Comparison of ENCODE assay signal across 11 mouse cellular contexts in genomic region chr5:31563905-31564304, GRCm38 (mm10). TPM values are rescaled to one million over a fixed set of nuclear protein-coding genes. Genes with fewer than 3 reads are reported as not detected.
DNase-seq lines count a peak whose midpoint lies in the region; ATAC-seq and TF ChIP-seq lines count a peak whose summit lies in the region.
"Had no signal": no experiment of that assay in that cellular context is flagged by ENCODE, and none has a peak within 500 bp of the region (broad histone marks: within the 10 kb centered on the region; RNA-seq: fewer than 3 reads in every experiment).

No protein-coding gene starts in this region.

- peak overlapping the region; percentile 21; the same call in 1 of the 2 replicates for H3K4me2 ChIP-seq in heart, embryonic 15.5 days
- H3K4me2 ChIP-seq in limb, embryonic 15.5 days = 0 out of 2 replicates have a peak overlapping the region, but pooled peaks have one; percentile 25
- H3K4me2 ChIP-seq: liver, embryonic 15.5 days; midbrain, embryonic 12.5 days had no signal

- H3K9ac ChIP-seq in heart, embryonic 15.5 days = no peak overlapping the region
- no peak overlapping the region for H3K9ac ChIP-seq in limb, embryonic 15.5 days
- H3K9ac ChIP-seq: forebrain, postnatal 0 days; liver, embryonic 15.5 days; midbrain, embryonic 12.5 days had no signal

- H3K27me3 ChIP-seq in heart, embryonic 15.5 days = no peaks in the 10 kb centered on the region
- H3K27me3 ChIP-seq in limb, embryonic 15.5 days = no peaks in the 10 kb centered on the region
- H3K27me3 ChIP-seq: liver, embryonic 15.5 days; midbrain, embryonic 12.5 days had no signal

- TF ChIP-seq CTCF in bone marrow macrophage, adult 2 months (IDR thresholded peaks at IDR 0.05; ENCODE audit: low read depth, low read length) = 0 out of 2 replicates have a peak, but pooled peaks have one; percentile 4

- H3K27ac ChIP-seq in heart, embryonic 15.5 days = peak overlapping the region; percentile 74; the same call in 1 of the 2 replicates
- H3K27ac ChIP-seq in bone marrow macrophage, adult 2 months (ENCODE audit: insufficient read depth, low read depth, low read length) = no peak overlapping the region
- peak overlapping the region; percentile 27; the same call in 1 of the 2 replicates for H3K27ac ChIP-seq in limb, embryonic 15.5 days
- H3K27ac ChIP-seq: hindbrain, embryonic 10.5 days; liver, embryonic 15.5 days; midbrain, embryonic 12.5 days had no signal

- H3K4me1 ChIP-seq in heart, embryonic 15.5 days (replicated peaks) = peaks cover 41% of the 10 kb centered on the region
- H3K4me1 ChIP-seq in bone marrow macrophage, adult 2 months (ENCODE audit: control insufficient read depth, insufficient read depth, low read length) = peaks cover 36% of the 10 kb centered on the region
- peaks cover 15% of the 10 kb centered on the region for H3K4me1 ChIP-seq in limb, embryonic 15.5 days
- H3K4me1 ChIP-seq: hindbrain, embryonic 10.5 days had no signal

- no peak for TF ChIP-seq POLR2A in bone marrow macrophage, adult 2 months (IDR thresholded peaks at IDR 0.05; ENCODE audit: borderline replicate concordance, low read depth, low read length)

- 31% methylated on average over 7 of the region's 7 CpGs for WGBS in heart, embryonic 15.5 days
- 28% methylated on average over 7 of the region's 7 CpGs for WGBS in limb, embryonic 15.5 days

- H3K36me3 ChIP-seq in heart, embryonic 15.5 days = no peaks in the 10 kb centered on the region
- peaks cover 29% of the 10 kb centered on the region for H3K36me3 ChIP-seq in limb, embryonic 15.5 days
- H3K36me3 ChIP-seq: liver, embryonic 15.5 days had no signal

- no peak for DNase-seq in heart, postnatal 14 days
- peak; percentile 46 for DNase-seq in R1 (ENCODE audit: low read depth, low spot score)
- no peak for DNase-seq in natural killer cell, adult 2 months (ENCODE audit: low spot score in 2 of 2)

- no peaks in the 10 kb centered on the region for H3K9me3 ChIP-seq in heart, embryonic 15.5 days (replicated peaks)
- H3K9me3 ChIP-seq in limb, embryonic 15.5 days = no peaks in the 10 kb centered on the region
- H3K9me3 ChIP-seq: hindbrain, embryonic 10.5 days; liver, embryonic 15.5 days; midbrain, embryonic 12.5 days had no signal

- H3K4me3 ChIP-seq in heart, embryonic 15.5 days = no peak overlapping the region
- H3K4me3 ChIP-seq in bone marrow macrophage, adult 2 months (ENCODE audit: insufficient read depth, low read length) = no peak overlapping the region
- no peak overlapping the region for H3K4me3 ChIP-seq in limb, embryonic 15.5 days
- H3K4me3 ChIP-seq: hindbrain, embryonic 10.5 days; liver, embryonic 15.5 days; midbrain, embryonic 12.5 days had no signal

- intact Hi-C loops in heart, postnatal 14 days (cut with DNase I) = loop anchor here (1.0 to 10.0 kb wide), 6 partner anchors 33 to 738 kb away; partner anchors contain the start of genes Babam2, Mrpl33 and Rbks

- no peak for ATAC-seq in heart, embryonic 15.5 days (replicated peaks; ENCODE audit: insufficient number of reproducible peaks, insufficient read depth, low FRiP score, low read depth)
- no peak for ATAC-seq in limb, embryonic 15.5 days (ENCODE audit: insufficient number of reproducible peaks, low FRiP score, low TSS enrichment, low read depth)
- no peak for ATAC-seq in monocyte, adult 5-6 weeks (replicated peaks; ENCODE audit: insufficient number of reproducible peaks, low FRiP score, low TSS enrichment, poor library complexity, severe bottlenecking)

RNA-seq across cellular contexts. Expression of gene Mrpl33, which starts 32.8 kb away (rescaled TPM):
- 344 and 459 TPM in 2 replicates for polyA plus RNA-seq in heart, embryonic 15.5 days (2015; fragmentation: Nextera tagmentation; extraction: Ambion mirVana)
- 100 to 1,000 TPM; 280 to 291 TPM for total RNA-seq in heart, postnatal 14 days (2021)
- polyA plus RNA-seq in bone marrow macrophage, adult 2 months (2012; ENCODE audit: insufficient read depth, insufficient read length, missing spikeins) = 131 and 193 TPM in 2 replicates
- 278 and 282 TPM in 2 replicates for polyA plus RNA-seq in limb, embryonic 15.5 days (2015; fragmentation: Nextera tagmentation; extraction: Ambion mirVana)
- 184 to 237 TPM (median 196 TPM) in 3 replicates for total RNA-seq in monocyte, adult 5-6 weeks (2017)

RNA-seq across cellular contexts. Expression of gene Supt7l, which starts 36.3 kb away (rescaled TPM):
- polyA plus RNA-seq in heart, embryonic 15.5 days (2015; fragmentation: Nextera tagmentation; extraction: Ambion mirVana) = 15.6 and 19.2 TPM in 2 replicates
- total RNA-seq in heart, postnatal 14 days (2021) = 10 to 100 TPM; 13.9 to 14.0 TPM
- 16.2 and 17.9 TPM in 2 replicates for polyA plus RNA-seq in bone marrow macrophage, adult 2 months (2012; ENCODE audit: insufficient read depth, insufficient read length, missing spikeins)
- polyA plus RNA-seq in limb, embryonic 15.5 days (2015; fragmentation: Nextera tagmentation; extraction: Ambion mirVana) = 21.8 and 23.3 TPM in 2 replicates
- 18.5 to 33.7 TPM (median 23.3 TPM) in 3 replicates for total RNA-seq in monocyte, adult 5-6 weeks (2017)

RNA-seq across cellular contexts. Expression of gene Slc4a1ap, which starts 37.1 kb away (rescaled TPM):
- polyA plus RNA-seq in heart, embryonic 15.5 days (2015; fragmentation: Nextera tagmentation; extraction: Ambion mirVana) = 20.0 and 23.0 TPM in 2 replicates
- total RNA-seq in heart, postnatal 14 days (2021) = 10 to 100 TPM; 21.4 to 21.9 TPM
- polyA plus RNA-seq in bone marrow macrophage, adult 2 months (2012; ENCODE audit: insufficient read depth, insufficient read length, missing spikeins) = 37.2 and 44.5 TPM in 2 replicates
- 30.2 and 30.8 TPM in 2 replicates for polyA plus RNA-seq in limb, embryonic 15.5 days (2015; fragmentation: Nextera tagmentation; extraction: Ambion mirVana)
- 68.9 to 82.2 TPM (median 69.9 TPM) in 3 replicates for total RNA-seq in monocyte, adult 5-6 weeks (2017)
